Mouse (Mus musculus) limb, embryonic 12.5 days (tissue): ENCODE results near the gene Spock1. TPM values are rescaled to one million over a fixed set of nuclear protein-coding genes. Genes with fewer than 3 reads are reported as not detected.

Source experiments
- ATAC-seq: fragments of 200-750 bp; cut with Nextera tagmentation; 2 replicates; pipeline ENCODE4 v1.8.0; 2017; ENCODE audit warnings: low read depth, moderate TSS enrichment; ENCODE audit not compliant: insufficient number of reproducible peaks, insufficient read depth, low FRiP score, low TSS enrichment
- H3K27ac ChIP-seq: fragments of 300-500 bp; sonication (generic); 2 replicates; pipeline ENCODE4 v1.5.1; 2016; ENCODE audit warnings: mild to moderate bottlenecking, moderate library complexity
- H3K27me3 ChIP-seq: fragments of 300-500 bp; sonication (generic); 2 replicates; pipeline ENCODE4 v1.6.1; 2016; ENCODE audit warnings: mild to moderate bottlenecking, moderate library complexity
- H3K36me3 ChIP-seq: fragments of 300-500 bp; sonication (generic); 2 replicates; pipeline ENCODE4 v1.6.1; 2016; ENCODE audit warnings: mild to moderate bottlenecking, moderate library complexity
- H3K4me1 ChIP-seq: fragments of 300-500 bp; sonication (generic); replicated peaks from 2 replicates; pipeline ENCODE4 v1.6.1; 2016
- H3K4me2 ChIP-seq: fragments of 300-500 bp; sonication (generic); 2 replicates; pipeline ENCODE4 v1.6.1; 2016; ENCODE audit warnings: mild to moderate bottlenecking, moderate library complexity
- H3K4me3 ChIP-seq: fragments of 300-500 bp; sonication (generic); replicated peaks from 2 replicates; pipeline ENCODE4 v1.5.1; 2016; ENCODE audit warnings: mild to moderate bottlenecking
- H3K9ac ChIP-seq: fragments of 300-500 bp; sonication (generic); replicated peaks from 2 replicates; pipeline ENCODE4 v1.6.1; 2016; ENCODE audit warnings: mild to moderate bottlenecking, moderate library complexity
- H3K9me3 ChIP-seq: fragments of 300-500 bp; sonication (generic); 2 replicates; pipeline ENCODE4 v1.6.1; 2016; ENCODE audit warnings: mild to moderate bottlenecking, moderate library complexity
- WGBS: fragments of 180-500 bp; shearing (Covaris S2); methylation state at CpG from one replicate; pipeline ENCODE4 v1.1.7; 2016; 5-methylcytosine and 5-hydroxymethylcytosine counted together
- polyA plus RNA-seq: library from polyadenylated mRNA; unstranded; fragments of >200 nt; fragmentation: Nextera tagmentation; extraction: Ambion mirVana; gene quantifications from 2 replicates; pipeline ENCODE4 v1.2.1, GENCODE M21; 2016

Gene Spock1
- polyA plus RNA-seq, 1 experiment from 2014 or later, result 2.2 TPM

- H3K9me3 ChIP-seq, result no peaks in the 10 kb centered on the region
- ATAC-seq, result no peak
- no peak overlapping the region for H3K4me3 ChIP-seq
- no peak overlapping the region for H3K27ac ChIP-seq
- H3K9ac ChIP-seq, result no peak overlapping the region
- WGBS, result 30% methylated on average over 5 of the region's 5 CpGs
- no peaks in the 10 kb centered on the region for H3K36me3 ChIP-seq
- H3K27me3 ChIP-seq, result no peaks in the 10 kb centered on the region; the same call in 1 of the 2 replicates
- no peak overlapping the region for H3K4me2 ChIP-seq
- H3K4me1 ChIP-seq, result peaks cover 13% of the 10 kb centered on the region
Observed at GRCm38 (mm10) chr13:57549743-57550142, 358.4 kb downstream of the Spock1 start.

GRCm38 (mm10) chr13:57536988-57537547, 371.1 kb downstream of the Spock1 start:
- Histone ChIP-seq H3K4me3 (no peak overlapping the region), H3K36me3 (no peaks in the 10 kb centered on the region), H3K4me2 (no peak overlapping the region), H3K9ac (no peak overlapping the region), H3K27me3 (no peaks in the 10 kb centered on the region; the same call in 1 of the 2 replicates), H3K4me1 (peaks cover 20% of the 10 kb centered on the region), H3K27ac (no peak overlapping the region), H3K9me3 (no peaks in the 10 kb centered on the region)
- WGBS, result 86% methylated on average over 8 of the region's 8 CpGs
- ATAC-seq, result no peak

- no peak overlapping the region for H3K9ac ChIP-seq
- 69% methylated on average over 7 of the region's 7 CpGs for WGBS
- no peak overlapping the region for H3K27ac ChIP-seq
- no peak for ATAC-seq
- H3K9me3 ChIP-seq, result no peaks in the 10 kb centered on the region
- no peaks in the 10 kb centered on the region for H3K36me3 ChIP-seq
- peaks cover 4% of the 10 kb centered on the region; the same call in 1 of the 2 replicates for H3K4me1 ChIP-seq
- no peak overlapping the region for H3K4me2 ChIP-seq
- no peaks in the 10 kb centered on the region; the same call in none of the 2 replicates for H3K27me3 ChIP-seq
- H3K4me3 ChIP-seq, result no peak overlapping the region
Observed at GRCm38 (mm10) chr13:57534325-57534724, 373.8 kb downstream of the Spock1 start.

DNA sequence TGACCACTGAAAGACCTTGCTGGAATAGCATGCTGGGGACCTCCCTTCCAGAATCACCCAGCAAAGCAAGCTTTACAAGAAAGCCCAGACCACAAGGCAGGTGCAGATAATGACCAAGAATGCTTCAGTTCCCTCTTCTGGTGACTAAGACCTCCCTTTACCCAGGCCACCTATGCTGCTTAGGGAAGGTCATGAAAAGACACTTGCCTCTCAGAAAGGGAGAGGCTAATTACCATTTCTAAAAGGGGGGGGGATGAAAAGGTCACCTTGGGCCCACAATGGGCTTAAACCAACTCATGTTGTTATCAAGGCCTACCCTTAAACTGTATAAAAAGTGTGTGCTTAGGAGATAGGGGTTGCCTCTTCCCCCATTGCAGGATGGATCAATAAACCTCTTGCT, 382.2 kb downstream of the Spock1 start:
- no peak for ATAC-seq
- no peak overlapping the region for H3K9ac ChIP-seq
- no peaks in the 10 kb centered on the region for H3K36me3 ChIP-seq
- H3K9me3 ChIP-seq, result no peaks in the 10 kb centered on the region
- H3K4me2 ChIP-seq, result no peak overlapping the region
- H3K27me3 ChIP-seq, result peaks cover 2% of the 10 kb centered on the region
- peaks cover 8% of the 10 kb centered on the region; the same call in 1 of the 2 replicates for H3K4me1 ChIP-seq
- no peak overlapping the region for H3K27ac ChIP-seq
- no peak overlapping the region for H3K4me3 ChIP-seq

DNA sequence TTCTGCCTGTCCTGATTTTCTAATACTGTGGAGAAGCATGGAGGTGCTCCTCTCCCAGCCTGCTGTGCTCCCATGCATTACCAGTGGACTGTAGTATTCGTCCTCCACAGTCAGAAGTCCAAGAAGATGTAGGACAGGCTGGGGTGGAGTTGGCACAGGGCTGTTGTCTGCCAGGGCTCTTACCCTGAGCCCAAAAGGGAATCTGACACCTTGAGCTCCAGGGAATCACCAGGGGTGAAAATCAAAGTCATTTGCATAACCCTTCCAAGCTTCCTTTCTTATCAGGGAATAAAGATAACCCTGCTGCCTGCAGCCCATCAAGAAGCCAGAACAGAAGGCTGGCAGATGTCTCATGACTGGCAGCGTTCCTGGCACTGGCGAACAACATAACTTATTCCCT, 383.6 kb downstream of the Spock1 start:
- Histone ChIP-seq H3K9me3 (no peaks in the 10 kb centered on the region), H3K4me3 (no peak overlapping the region), H3K4me2 (no peak overlapping the region), H3K27me3 (peaks cover 2% of the 10 kb centered on the region), H3K36me3 (no peaks in the 10 kb centered on the region), H3K27ac (no peak overlapping the region), H3K9ac (no peak overlapping the region), H3K4me1 (peaks cover 8% of the 10 kb centered on the region; the same call in 1 of the 2 replicates)
- no peak for ATAC-seq
- 71% methylated on average over 3 of the region's 3 CpGs for WGBS

DNA sequence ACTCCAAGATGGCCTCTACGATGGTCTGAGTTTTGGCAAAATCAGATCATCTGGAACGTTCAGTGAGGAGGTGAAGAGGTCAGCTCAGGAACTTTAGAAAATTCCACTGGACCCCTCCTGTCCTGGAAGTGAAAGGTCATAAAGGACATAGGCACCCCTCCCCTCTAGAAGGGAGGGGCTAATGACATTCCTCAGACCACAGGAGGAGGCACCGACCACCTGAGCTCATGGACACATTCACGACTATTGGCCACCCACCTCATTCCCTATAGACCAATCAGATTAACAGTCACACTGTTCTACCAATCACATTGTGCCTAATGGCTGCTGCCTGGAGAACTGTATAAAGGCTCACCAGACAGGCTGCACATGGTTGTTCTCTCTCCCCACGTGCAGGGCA, 384.8 kb downstream of the Spock1 start:
- Histone ChIP-seq H3K27me3 (peaks cover 2% of the 10 kb centered on the region; the same call in 1 of the 2 replicates), H3K4me3 (no peak overlapping the region), H3K36me3 (no peaks in the 10 kb centered on the region), H3K4me2 (no peak overlapping the region), H3K4me1 (peaks cover 9% of the 10 kb centered on the region; the same call in 1 of the 2 replicates), H3K27ac (no peak overlapping the region), H3K9ac (no peak overlapping the region), H3K9me3 (no peaks in the 10 kb centered on the region)
- no peak for ATAC-seq
- WGBS, result 83% methylated on average over 5 of the region's 5 CpGs

- Histone ChIP-seq H3K4me1 (peaks cover 11% of the 10 kb centered on the region; the same call in 1 of the 2 replicates), H3K27me3 (no peaks in the 10 kb centered on the region; the same call in 1 of the 2 replicates), H3K36me3 (no peaks in the 10 kb centered on the region), H3K4me2 (no peak overlapping the region), H3K9ac (no peak overlapping the region), H3K27ac (0 out of 2 replicates have a peak overlapping the region, but pooled peaks have one; percentile 23), H3K9me3 (no peaks in the 10 kb centered on the region), H3K4me3 (no peak overlapping the region)
- WGBS, result 81% methylated on average over 4 of the region's 4 CpGs
- no peak for ATAC-seq
Observed at GRCm38 (mm10) chr13:57522319-57522718, 385.8 kb downstream of the Spock1 start.

DNA sequence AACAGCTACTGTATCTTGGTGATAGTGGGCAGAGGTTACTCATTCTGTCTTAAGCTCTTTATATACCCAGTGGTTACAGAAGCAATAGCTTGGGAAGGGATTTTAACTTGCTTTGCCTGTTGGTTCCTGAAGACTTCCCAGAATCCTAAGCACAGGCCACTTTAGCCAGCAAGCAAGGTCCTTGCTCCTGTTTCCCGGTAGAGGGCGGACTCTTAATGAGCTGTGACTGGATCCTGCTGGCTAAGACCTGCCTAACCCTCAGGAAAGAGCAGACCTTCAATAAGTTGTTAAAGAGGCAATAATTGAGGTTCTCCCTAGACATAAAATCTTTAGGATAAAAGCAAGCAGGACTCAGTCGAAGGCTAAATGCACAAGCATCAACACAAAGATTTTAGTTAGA, 387.0 kb downstream of the Spock1 start:
- H3K27ac ChIP-seq, result no peak overlapping the region
- no peaks in the 10 kb centered on the region for H3K36me3 ChIP-seq
- H3K9me3 ChIP-seq, result no peaks in the 10 kb centered on the region
- no peak overlapping the region for H3K4me3 ChIP-seq
- no peak for ATAC-seq
- 6% methylated on average over 3 of the region's 3 CpGs for WGBS
- H3K9ac ChIP-seq, result no peak overlapping the region
- H3K27me3 ChIP-seq, result no peaks in the 10 kb centered on the region; the same call in 1 of the 2 replicates
- H3K4me1 ChIP-seq, result peaks cover 13% of the 10 kb centered on the region; the same call in 1 of the 2 replicates
- no peak overlapping the region for H3K4me2 ChIP-seq

- Histone ChIP-seq H3K4me2 (no peak overlapping the region), H3K27ac (no peak overlapping the region), H3K9ac (no peak overlapping the region), H3K4me3 (no peak overlapping the region), H3K27me3 (no peaks in the 10 kb centered on the region; the same call in 1 of the 2 replicates), H3K9me3 (no peaks in the 10 kb centered on the region), H3K36me3 (no peaks in the 10 kb centered on the region), H3K4me1 (peaks cover 21% of the 10 kb centered on the region; the same call in 1 of the 2 replicates)
- no peak for ATAC-seq
- WGBS, result 61% methylated on average over 11 of the region's 11 CpGs
Observed at GRCm38 (mm10) chr13:57519790-57520189, 388.3 kb downstream of the Spock1 start.

GRCm38 (mm10) chr13:57515737-57516136, 392.4 kb downstream of the Spock1 start:
- Histone ChIP-seq H3K27me3 (no peaks in the 10 kb centered on the region; the same call in 1 of the 2 replicates), H3K27ac (no peak overlapping the region), H3K9ac (no peak overlapping the region), H3K9me3 (no peaks in the 10 kb centered on the region), H3K4me1 (peaks cover 28% of the 10 kb centered on the region; the same call in 1 of the 2 replicates), H3K36me3 (no peaks in the 10 kb centered on the region), H3K4me3 (no peak overlapping the region), H3K4me2 (no peak overlapping the region)
- WGBS, result 76% methylated on average over 11 of the region's 11 CpGs
- ATAC-seq, result no peak

DNA sequence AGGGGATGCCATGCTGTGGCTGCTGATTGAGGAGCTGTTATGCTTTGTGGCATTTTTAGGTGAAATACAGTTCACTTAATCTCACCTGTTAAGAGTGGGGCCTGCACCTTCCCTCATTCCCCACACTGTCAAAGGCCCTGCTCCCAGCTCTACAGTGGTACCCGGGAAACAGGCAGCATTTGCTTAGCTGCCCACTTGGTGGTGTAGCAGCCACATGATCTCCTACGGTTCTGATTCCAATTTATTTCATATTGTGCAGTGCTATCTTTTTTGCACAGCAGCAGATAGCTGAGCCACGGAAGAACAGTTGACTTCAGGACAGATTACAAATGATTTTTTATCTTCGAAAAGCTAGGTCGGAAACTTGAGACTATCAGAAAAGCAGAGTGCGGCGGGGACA, 406.6 kb downstream of the Spock1 start:
- no peak overlapping the region for H3K9ac ChIP-seq
- ATAC-seq, result no peak
- H3K9me3 ChIP-seq, result 0 out of 2 replicates have a peak, but pooled peaks cover 4% of the 10 kb centered on the region
- 90% methylated on average over 7 of the region's 7 CpGs for WGBS
- no peaks in the 10 kb centered on the region for H3K36me3 ChIP-seq
- no peak overlapping the region for H3K4me2 ChIP-seq
- H3K4me1 ChIP-seq, result no peaks in the 10 kb centered on the region; the same call in 1 of the 2 replicates
- H3K4me3 ChIP-seq, result no peak overlapping the region
- H3K27me3 ChIP-seq, result no peaks in the 10 kb centered on the region
- H3K27ac ChIP-seq, result no peak overlapping the region

- H3K9ac ChIP-seq, result no peak overlapping the region
- no peaks in the 10 kb centered on the region for H3K27me3 ChIP-seq
- no peaks in the 10 kb centered on the region for H3K4me1 ChIP-seq
- 80% methylated on average over 7 of the region's 7 CpGs for WGBS
- no peak for ATAC-seq
- no peaks in the 10 kb centered on the region for H3K9me3 ChIP-seq
- H3K36me3 ChIP-seq, result no peaks in the 10 kb centered on the region
- no peak overlapping the region for H3K4me3 ChIP-seq
- no peak overlapping the region for H3K27ac ChIP-seq
- H3K4me2 ChIP-seq, result no peak overlapping the region
Observed at GRCm38 (mm10) chr13:57496778-57497177, 411.4 kb downstream of the Spock1 start.
